Mouse (Mus musculus): ENCODE measurements around the gene Ank3. TPM values are rescaled to one million over a fixed set of nuclear protein-coding genes. Genes with fewer than 3 reads are reported as not detected.

The Ank3 gene
- total RNA-seq, 2 experiments from 2014 or later = not detected

GRCm38 (mm10) chr10:69569740-69570139 is 171.2 kb downstream of the Ank3 start:
- no peak for ATAC-seq (ENCODE audit: poor library complexity, severe bottlenecking)

- ATAC-seq (ENCODE audit: poor library complexity, severe bottlenecking) = no peak
These were observed 172.1 kb downstream of the Ank3 start for GRCm38 (mm10) chr10:69570466-69571288.

GRCm38 (mm10) chr10:69571422-69571821 is 172.8 kb downstream of the Ank3 start:
- ATAC-seq (ENCODE audit: poor library complexity, severe bottlenecking) = no peak

GRCm38 (mm10) chr10:69571972-69572371 is 173.4 kb downstream of the Ank3 start:
- no peak for ATAC-seq (ENCODE audit: poor library complexity, severe bottlenecking)

- no peak for ATAC-seq (ENCODE audit: poor library complexity, severe bottlenecking)
These were observed 174.5 kb downstream of the Ank3 start for GRCm38 (mm10) chr10:69573054-69573453.

GRCm38 (mm10) chr10:69573746-69574145 is 175.2 kb downstream of the Ank3 start:
- no peak for ATAC-seq (ENCODE audit: poor library complexity, severe bottlenecking)

- ATAC-seq (ENCODE audit: poor library complexity, severe bottlenecking) = no peak
These were observed 175.7 kb downstream of the Ank3 start for GRCm38 (mm10) chr10:69574190-69574663.

GRCm38 (mm10) chr10:69574894-69575293 is 176.3 kb downstream of the Ank3 start:
- no peak for ATAC-seq (ENCODE audit: poor library complexity, severe bottlenecking)

- no peak for ATAC-seq (ENCODE audit: poor library complexity, severe bottlenecking)
These were observed 176.9 kb downstream of the Ank3 start for GRCm38 (mm10) chr10:69575451-69575850.

GRCm38 (mm10) chr10:69576264-69576663 is 177.7 kb downstream of the Ank3 start:
- ATAC-seq (ENCODE audit: poor library complexity, severe bottlenecking) = no peak

GRCm38 (mm10) chr10:69577061-69577728 is 178.6 kb downstream of the Ank3 start:
- no peak for ATAC-seq (ENCODE audit: poor library complexity, severe bottlenecking)

- ATAC-seq (ENCODE audit: poor library complexity, severe bottlenecking) = no peak
These were observed 179.1 kb downstream of the Ank3 start for GRCm38 (mm10) chr10:69577729-69578061.

GRCm38 (mm10) chr10:69579585-69579984 is 181.0 kb downstream of the Ank3 start:
- no peak for ATAC-seq (ENCODE audit: poor library complexity, severe bottlenecking)

- no peak for ATAC-seq (ENCODE audit: poor library complexity, severe bottlenecking)
These were observed 183.0 kb downstream of the Ank3 start for GRCm38 (mm10) chr10:69581525-69581924.

GRCm38 (mm10) chr10:69583874-69584481 is 185.4 kb downstream of the Ank3 start:
- ATAC-seq (ENCODE audit: poor library complexity, severe bottlenecking) = no peak

GRCm38 (mm10) chr10:69584566-69584965 is 186.0 kb downstream of the Ank3 start:
- no peak for ATAC-seq (ENCODE audit: poor library complexity, severe bottlenecking)

- no peak for ATAC-seq (ENCODE audit: poor library complexity, severe bottlenecking)
These were observed 186.7 kb downstream of the Ank3 start for GRCm38 (mm10) chr10:69585271-69585670.

GRCm38 (mm10) chr10:69594186-69595131 is 195.9 kb downstream of the Ank3 start:
- ATAC-seq (ENCODE audit: poor library complexity, severe bottlenecking) = no peak

- ATAC-seq (ENCODE audit: poor library complexity, severe bottlenecking) = no peak
These were observed 196.9 kb downstream of the Ank3 start for GRCm38 (mm10) chr10:69595487-69595886.

- no peak for ATAC-seq (ENCODE audit: poor library complexity, severe bottlenecking)
These were observed 202.9 kb downstream of the Ank3 start for GRCm38 (mm10) chr10:69601471-69601870.

GRCm38 (mm10) chr10:69602711-69603110 is 204.1 kb downstream of the Ank3 start:
- no peak for ATAC-seq (ENCODE audit: poor library complexity, severe bottlenecking)
